Mouse (Mus musculus) lung, postnatal 0 days (tissue): Measurements from ENCODE around the gene Msi2.

Source experiments
- CTCF ChIP-seq: IDR thresholded peaks from 2 replicates; pipeline ENCODE4 v1.5.1; 2016; ENCODE audit warnings: antibody characterized with exemption, mild to moderate bottlenecking
- EP300 ChIP-seq: IDR thresholded peaks from 2 replicates; pipeline ENCODE4 v1.6.1; 2016; ENCODE audit warnings: antibody characterized with exemption, mild to moderate bottlenecking, control low read depth

DNA sequence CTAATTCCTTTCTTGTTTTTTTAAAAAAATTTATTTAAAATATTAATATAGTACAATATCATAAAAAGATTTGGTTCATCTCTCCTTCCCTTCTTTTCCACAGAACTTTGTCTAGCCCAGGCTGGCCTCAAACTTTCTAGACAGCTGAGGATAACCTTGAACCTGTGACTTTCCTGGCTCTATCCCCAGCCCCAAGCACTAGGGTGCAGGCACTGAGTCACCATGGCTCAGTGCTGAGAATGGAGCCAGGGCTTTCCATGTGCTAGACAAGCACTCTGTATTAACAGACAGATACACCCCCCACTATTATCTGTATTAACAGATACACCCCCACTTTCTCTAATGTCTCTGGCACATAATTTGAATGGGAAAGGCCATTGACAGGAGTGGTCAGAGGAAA, 249.3 kb downstream of the Msi2 start:
- no peak for TF ChIP-seq CTCF
- no peak for TF ChIP-seq EP300
